Mouse (Mus musculus) CH12.LX (cell line): ENCODE results near the gene Ptprg. TPM values are rescaled to one million over a fixed set of nuclear protein-coding genes. Genes with fewer than 3 reads are reported as not detected.

ENCODE experiments used
- DNase-seq: peaks from one replicate; pipeline ENCODE4 v3.0.0-alpha.2; 2013; ENCODE audit errors: extremely low read depth
- H3K27ac ChIP-seq: 2 replicates; pipeline ENCODE4 v1.5.1; 2012; ENCODE audit warnings: low read depth, mild to moderate bottlenecking, control low read depth, moderate library complexity; ENCODE audit not compliant: insufficient read depth
- H3K27me3 ChIP-seq: replicated peaks from 2 replicates; pipeline ENCODE3; 2012; ENCODE audit warnings: inconsistent platforms
- H3K36me3 ChIP-seq, 2 experiments: replicated peaks in 1 of 2; 2 replicates each; pipeline versions ENCODE3 to v1.6.1; 2012; ENCODE audit warnings: inconsistent platforms in 1 of 2, low read length in 1 of 2, mild to moderate bottlenecking in 1 of 2, mixed read lengths in 1 of 2, moderate library complexity in 1 of 2; ENCODE audit not compliant: control insufficient read depth in 1 of 2, insufficient read depth in 1 of 2
- H3K4me1 ChIP-seq, 2 experiments: 2 replicates each; pipeline ENCODE4 v1.6.1; 2012; ENCODE audit warnings: inconsistent platforms in 1 of 2, moderate library complexity in 1 of 2; ENCODE audit not compliant: insufficient read depth in 2 of 2, control insufficient read depth in 1 of 2
- H3K4me2 ChIP-seq: 2 replicates; pipeline ENCODE4 v1.6.1; 2012; ENCODE audit warnings: low read depth, mild to moderate bottlenecking, control low read depth; ENCODE audit not compliant: poor library complexity, insufficient read depth, severe bottlenecking
- H3K4me3 ChIP-seq, 3 experiments: fragments of 150-350 bp in 1 of 3; sonication (generic) in 1 of 3; replicated peaks in 1 of 3; 2 replicates each; pipeline versions ENCODE3 to v1.5.1; 2011 to 2012; ENCODE audit warnings: low read depth in 2 of 3, low read length in 2 of 3, mild to moderate bottlenecking in 2 of 3, moderate library complexity in 2 of 3, control low read depth in 1 of 3, improper control_type of control experiment in 1 of 3, inconsistent platforms in 1 of 3, mixed read lengths in 1 of 3; ENCODE audit not compliant: poor library complexity in 1 of 3
- H3K79me2 ChIP-seq: replicated peaks from 2 replicates; pipeline ENCODE4 v1.6.1; 2012; ENCODE audit warnings: mild to moderate bottlenecking, moderate library complexity; ENCODE audit not compliant: control insufficient read depth, poor library complexity, insufficient read depth, severe bottlenecking; ENCODE audit errors: extremely low read depth
- H3K9ac ChIP-seq: 2 replicates; pipeline ENCODE4 v1.6.1; 2012; ENCODE audit warnings: low read depth, mild to moderate bottlenecking, control low read depth, moderate library complexity; ENCODE audit not compliant: insufficient read depth
- H3K9me3 ChIP-seq: replicated peaks from 2 replicates; pipeline ENCODE3; 2012; ENCODE audit warnings: low read length, inconsistent platforms, mixed read lengths
- CTCF ChIP-seq, 2 experiments: IDR thresholded peaks in 1 of 2; conservative IDR thresholded peaks in 1 of 2; 2 replicates each; pipeline ENCODE4 v1.5.1; 2011 to 2012; ENCODE audit warnings: low read depth in 2 of 2, low read length in 2 of 2, improper control_type of control experiment in 1 of 2, inconsistent platforms in 1 of 2, mild to moderate bottlenecking in 1 of 2, moderate library complexity in 1 of 2
- E2F4 ChIP-seq: IDR thresholded peaks from 2 replicates; pipeline ENCODE4 v1.6.1; 2011; ENCODE audit warnings: low read depth, low read length, improper control_type of control experiment; ENCODE audit not compliant: insufficient replicate concordance
- ELF1 ChIP-seq: IDR thresholded peaks from 2 replicates; pipeline ENCODE4 v1.6.1; 2014; ENCODE audit warnings: low read depth, mild to moderate bottlenecking, inconsistent platforms, low read length, improper control_type of control experiment
- GABPA ChIP-seq: IDR thresholded peaks from 2 replicates; pipeline ENCODE4 v1.6.1; 2012; ENCODE audit warnings: low read depth, low read length, improper control_type of control experiment, inconsistent platforms; ENCODE audit not compliant: insufficient replicate concordance
- HCFC1 ChIP-seq: IDR thresholded peaks from 2 replicates; pipeline ENCODE4 v1.6.1; 2012; ENCODE audit warnings: low read depth, mild to moderate bottlenecking, inconsistent platforms, low read length, improper control_type of control experiment
- IRF4 ChIP-seq: IDR thresholded peaks from 2 replicates; pipeline ENCODE4 v1.6.1; 2014; ENCODE audit warnings: low read depth, mild to moderate bottlenecking, inconsistent platforms, low read length, improper control_type of control experiment
- JUN ChIP-seq: IDR thresholded peaks from 2 replicates; pipeline ENCODE4 v1.6.1; 2011; ENCODE audit warnings: low read depth, mild to moderate bottlenecking, low read length, improper control_type of control experiment, moderate library complexity; ENCODE audit not compliant: insufficient read depth
- KAT2A ChIP-seq: IDR thresholded peaks from 2 replicates; pipeline ENCODE4 v1.6.1; 2012; ENCODE audit warnings: low read length, improper control_type of control experiment, inconsistent platforms; ENCODE audit not compliant: insufficient replicate concordance
- MAX ChIP-seq: IDR thresholded peaks from 2 replicates; pipeline ENCODE4 v1.6.1; 2011; ENCODE audit warnings: low read length, improper control_type of control experiment
- MYC ChIP-seq: IDR thresholded peaks from 2 replicates; pipeline ENCODE4 v1.6.1; 2011; ENCODE audit warnings: low read depth, mild to moderate bottlenecking, improper control_type of control experiment, low read length
- PAX5 ChIP-seq: IDR thresholded peaks from 2 replicates; pipeline ENCODE4 v1.6.1; 2012; ENCODE audit warnings: low read length, inconsistent platforms, mixed read lengths
- RCOR1 ChIP-seq: conservative IDR thresholded peaks from 2 replicates; pipeline ENCODE4 v1.6.1; 2012; ENCODE audit warnings: low read depth, mild to moderate bottlenecking, inconsistent platforms, low read length, improper control_type of control experiment
- SIN3A ChIP-seq: IDR thresholded peaks from 2 replicates; pipeline ENCODE4 v1.6.1; 2012; ENCODE audit warnings: low read length, improper control_type of control experiment, inconsistent platforms
- TCF12 ChIP-seq: IDR thresholded peaks from 2 replicates; pipeline ENCODE4 v1.6.1; 2014; ENCODE audit warnings: low read depth, mild to moderate bottlenecking, inconsistent platforms, low read length, improper control_type of control experiment
- UBTF ChIP-seq: IDR thresholded peaks from 2 replicates; pipeline ENCODE4 v1.6.1; 2012; ENCODE audit warnings: low read depth, mild to moderate bottlenecking, inconsistent platforms, low read length, improper control_type of control experiment, moderate library complexity
- USF1 ChIP-seq: IDR thresholded peaks from 2 replicates; pipeline ENCODE4 v1.6.1; 2014; ENCODE audit warnings: low read depth, mild to moderate bottlenecking, inconsistent platforms, low read length, improper control_type of control experiment
- ZC3H11A ChIP-seq: IDR thresholded peaks from 2 replicates; pipeline ENCODE4 v1.6.1; 2012; ENCODE audit warnings: low read depth, mild to moderate bottlenecking, inconsistent platforms, low read length, improper control_type of control experiment
- ZKSCAN1 ChIP-seq: IDR thresholded peaks from 2 replicates; pipeline ENCODE4 v1.6.1; 2012; ENCODE audit warnings: low read depth, inconsistent platforms, low read length, improper control_type of control experiment, borderline replicate concordance
- ZNF384 ChIP-seq: IDR thresholded peaks from 2 replicates; pipeline ENCODE4 v1.6.1; 2012; ENCODE audit warnings: low read depth, low read length, improper control_type of control experiment, inconsistent platforms
- dilution Hi-C: fragments of 300-500 bp; cut with MboI; formaldehyde crosslinking; loops from 2 replicates; pipeline ENCODE4 v1.14.3; 2020; ENCODE audit warnings: low sequenced_read_pairs; ENCODE audit not compliant: extremely low pct_unique_long_range_greater_than_20kb, extremely low pct_ligation_motif_present
- in situ Hi-C: fragments of 300-500 bp; cut with MboI; formaldehyde crosslinking; loops from 3 replicates; pipeline ENCODE4 v1.14.3; 2019; ENCODE audit warnings: low sequenced_read_pairs, low pct_ligation_motif_present, low pct_unique_long_range_greater_than_20kb, mixed read lengths
- polyA plus RNA-seq: library from polyadenylated mRNA; unstranded; fragments of >175 nt; gene quantifications from 2 replicates; pipeline ENCODE4 v1.2.1, GENCODE M21; 2012; ENCODE audit warnings: low read depth; ENCODE audit not compliant: insufficient read length
- total RNA-seq, 2 experiments: library from RNA; depleted of rRNA; stranded (reverse); fragments of 300-350 nt in 1 of 2; fragments of >200 nt in 1 of 2; gene quantifications; 2 replicates each; pipeline ENCODE4 v1.2.3; 2012 to 2014

Gene Ptprg
- total and polyA plus RNA-seq, 3 experiments, result 0.08 TPM; not detected in 2

GRCm38 (mm10) chr14:11793847-11794246, 240.5 kb downstream of the Ptprg start:
- H3K79me2 ChIP-seq, result no peaks in the 10 kb centered on the region
- TF ChIP-seq ZKSCAN1, result no peak
- TF ChIP-seq KAT2A, result no peak
- no peak for TF ChIP-seq MYC
- no peak for TF ChIP-seq TCF12
- no peak for TF ChIP-seq HCFC1
- TF ChIP-seq, all 38 proteins: peak for 0
- DNase-seq, result no peak
- dilution Hi-C loops, result no loop called here
- no peaks in the 10 kb centered on the region for H3K27me3 ChIP-seq
- H3K9ac ChIP-seq, result no peak overlapping the region
- H3K4me3 ChIP-seq, result no peak overlapping the region
- peaks cover 58% of the 10 kb centered on the region for H3K9me3 ChIP-seq
- H3K27ac ChIP-seq, result no peak overlapping the region
- in situ Hi-C loops, result no loop called here
- H3K4me1 ChIP-seq, result no peaks in the 10 kb centered on the region
- no peaks in the 10 kb centered on the region for H3K36me3 ChIP-seq
- H3K4me2 ChIP-seq, result no peak overlapping the region

- no peak overlapping the region for H3K9ac ChIP-seq
- H3K36me3 ChIP-seq, result no peaks in the 10 kb centered on the region
- peaks cover 49% of the 10 kb centered on the region for H3K9me3 ChIP-seq
- no peaks in the 10 kb centered on the region for H3K27me3 ChIP-seq
- no peak for TF ChIP-seq E2F4
- TF ChIP-seq USF1, result no peak
- TF ChIP-seq ZC3H11A, result no peak
- no peak for TF ChIP-seq PAX5
- TF ChIP-seq CTCF (conservative IDR thresholded peaks at IDR 0.05 in 1 of 2, IDR thresholded peaks at IDR 0.05 in 1 of 2; ENCODE audit: low read depth in 2 of 2, low read length in 2 of 2), result no peak
- TF ChIP-seq KAT2A, result no peak
- TF ChIP-seq ELF1, result no peak
- no peak for TF ChIP-seq SIN3A
- TF ChIP-seq UBTF, result no peak
- TF ChIP-seq MAX, result no peak
- no peak for TF ChIP-seq JUN
- no peak for TF ChIP-seq RCOR1
- TF ChIP-seq GABPA, result no peak
- no peak for TF ChIP-seq IRF4
- no peak for TF ChIP-seq TCF12
- TF ChIP-seq ZNF384, result no peak
- DNase-seq, result no peak
- H3K4me3 ChIP-seq, result no peak overlapping the region
- H3K27ac ChIP-seq, result no peak overlapping the region
- no peaks in the 10 kb centered on the region for H3K79me2 ChIP-seq
- no peak overlapping the region for H3K4me2 ChIP-seq
- dilution Hi-C loops (no loop called here), in situ Hi-C loops (no loop called here)
- no peaks in the 10 kb centered on the region for H3K4me1 ChIP-seq
Measured at GRCm38 (mm10) chr14:11802355-11803035, 249.2 kb downstream of the Ptprg start.
